Mouse (Mus musculus): ENCODE results near the gene Tox2.

Gene Tox2

GRCm38 (mm10) chr2:163253248-163254099 is 50.5 kb downstream of the Tox2 start:
- Histone ChIP-seq H3K9me3 (ENCODE audit: low read length) (no peaks in the 10 kb centered on the region), H3K27me3 (ENCODE audit: insufficient read depth, low read length) (no peaks in the 10 kb centered on the region), H3K36me3 (ENCODE audit: insufficient read depth, low read length) (no peaks in the 10 kb centered on the region), H3K4me3 (replicated peaks; ENCODE audit: low read length) (no peak overlapping the region), H3K4me1 (replicated peaks; ENCODE audit: low read depth, low read length) (peaks cover 2% of the 10 kb centered on the region; the same call in 1 of the 2 replicates)
- TF ChIP-seq NANOG (IDR thresholded peaks at IDR 0.05; ENCODE audit: borderline replicate concordance, low read length) (no peak), POU5F1 (IDR thresholded peaks at IDR 0.05; ENCODE audit: borderline replicate concordance, low read length) (no peak), CTCF (conservative IDR thresholded peaks at IDR 0.05; ENCODE audit: low read length) (no peak)

- no peaks in the 10 kb centered on the region for H3K36me3 ChIP-seq (ENCODE audit: insufficient read depth, low read length)
- no peak overlapping the region for H3K4me3 ChIP-seq (replicated peaks; ENCODE audit: low read length)
- H3K27me3 ChIP-seq (ENCODE audit: insufficient read depth, low read length): no peaks in the 10 kb centered on the region
- 0 out of 2 replicates have a peak, but pooled peaks cover 2% of the 10 kb centered on the region for H3K4me1 ChIP-seq (replicated peaks; ENCODE audit: low read depth, low read length)
- TF ChIP-seq POU5F1 (IDR thresholded peaks at IDR 0.05; ENCODE audit: borderline replicate concordance, low read length) (no peak), NANOG (IDR thresholded peaks at IDR 0.05; ENCODE audit: borderline replicate concordance, low read length) (no peak), CTCF (conservative IDR thresholded peaks at IDR 0.05; ENCODE audit: low read length) (no peak)
- H3K9me3 ChIP-seq (ENCODE audit: low read length): no peaks in the 10 kb centered on the region
Observed at GRCm38 (mm10) chr2:163254228-163254627, 51.3 kb downstream of the Tox2 start.

- TF ChIP-seq CTCF (conservative IDR thresholded peaks at IDR 0.05; ENCODE audit: low read length): no peak
- no peak for TF ChIP-seq POU5F1 (IDR thresholded peaks at IDR 0.05; ENCODE audit: borderline replicate concordance, low read length)
- no peak for TF ChIP-seq NANOG (IDR thresholded peaks at IDR 0.05; ENCODE audit: borderline replicate concordance, low read length)
- H3K36me3 ChIP-seq (ENCODE audit: insufficient read depth, low read length): no peaks in the 10 kb centered on the region
- H3K4me3 ChIP-seq (replicated peaks; ENCODE audit: low read length): no peak overlapping the region
- H3K27me3 ChIP-seq (ENCODE audit: insufficient read depth, low read length): peaks cover 3% of the 10 kb centered on the region; the same call in 1 of the 2 replicates
- H3K9me3 ChIP-seq (ENCODE audit: low read length): no peaks in the 10 kb centered on the region
- H3K4me1 ChIP-seq (replicated peaks; ENCODE audit: low read depth, low read length): peaks cover 16% of the 10 kb centered on the region; the same call in 1 of the 2 replicates
Observed at GRCm38 (mm10) chr2:163256765-163257164, 53.8 kb downstream of the Tox2 start.

GRCm38 (mm10) chr2:163261362-163262054 is 58.6 kb downstream of the Tox2 start:
- H3K36me3 ChIP-seq (ENCODE audit: insufficient read depth, low read length): no peaks in the 10 kb centered on the region
- no peaks in the 10 kb centered on the region; the same call in 1 of the 2 replicates for H3K9me3 ChIP-seq (ENCODE audit: low read length)
- H3K4me1 ChIP-seq (replicated peaks; ENCODE audit: low read depth, low read length): peaks cover 14% of the 10 kb centered on the region; the same call in 1 of the 2 replicates
- H3K4me3 ChIP-seq (replicated peaks; ENCODE audit: low read length): no peak overlapping the region
- peaks cover 3% of the 10 kb centered on the region; the same call in 1 of the 2 replicates for H3K27me3 ChIP-seq (ENCODE audit: insufficient read depth, low read length)
- TF ChIP-seq POU5F1 (IDR thresholded peaks at IDR 0.05; ENCODE audit: borderline replicate concordance, low read length): no peak
- TF ChIP-seq CTCF (conservative IDR thresholded peaks at IDR 0.05; ENCODE audit: low read length): no peak

GRCm38 (mm10) chr2:163262055-163262420 is 59.1 kb downstream of the Tox2 start:
- Histone ChIP-seq H3K9me3 (ENCODE audit: low read length) (no peaks in the 10 kb centered on the region; the same call in 1 of the 2 replicates), H3K4me3 (replicated peaks; ENCODE audit: low read length) (no peak overlapping the region), H3K4me1 (replicated peaks; ENCODE audit: low read depth, low read length) (peaks cover 14% of the 10 kb centered on the region; the same call in 1 of the 2 replicates), H3K36me3 (ENCODE audit: insufficient read depth, low read length) (no peaks in the 10 kb centered on the region), H3K27me3 (ENCODE audit: insufficient read depth, low read length) (peaks cover 3% of the 10 kb centered on the region; the same call in 1 of the 2 replicates)
- TF ChIP-seq NANOG (IDR thresholded peaks at IDR 0.05; ENCODE audit: borderline replicate concordance, low read length): no peak
- TF ChIP-seq POU5F1 (IDR thresholded peaks at IDR 0.05; ENCODE audit: borderline replicate concordance, low read length): no peak
- TF ChIP-seq CTCF (conservative IDR thresholded peaks at IDR 0.05; ENCODE audit: low read length): no peak

- Histone ChIP-seq H3K4me3 (replicated peaks; ENCODE audit: low read length) (no peak overlapping the region), H3K9me3 (ENCODE audit: low read length) (no peaks in the 10 kb centered on the region; the same call in 1 of the 2 replicates), H3K36me3 (ENCODE audit: insufficient read depth, low read length) (no peaks in the 10 kb centered on the region), H3K4me1 (replicated peaks; ENCODE audit: low read depth, low read length) (0 out of 2 replicates have a peak, but pooled peaks cover 3% of the 10 kb centered on the region), H3K27me3 (ENCODE audit: insufficient read depth, low read length) (no peaks in the 10 kb centered on the region)
- TF ChIP-seq POU5F1 (IDR thresholded peaks at IDR 0.05; ENCODE audit: borderline replicate concordance, low read length) (no peak), CTCF (conservative IDR thresholded peaks at IDR 0.05; ENCODE audit: low read length) (no peak), NANOG (IDR thresholded peaks at IDR 0.05; ENCODE audit: borderline replicate concordance, low read length) (no peak)
Observed at GRCm38 (mm10) chr2:163267097-163267496, 64.2 kb downstream of the Tox2 start.

GRCm38 (mm10) chr2:163271581-163272492 is 68.9 kb downstream of the Tox2 start:
- Histone ChIP-seq H3K36me3 (ENCODE audit: insufficient read depth, low read length) (no peaks in the 10 kb centered on the region), H3K4me3 (replicated peaks; ENCODE audit: low read length) (no peak overlapping the region), H3K4me1 (replicated peaks; ENCODE audit: low read depth, low read length) (0 out of 2 replicates have a peak, but pooled peaks cover 3% of the 10 kb centered on the region), H3K27me3 (ENCODE audit: insufficient read depth, low read length) (0 out of 2 replicates have a peak, but pooled peaks cover 6% of the 10 kb centered on the region), H3K9me3 (ENCODE audit: low read length) (no peaks in the 10 kb centered on the region)
- no peak for TF ChIP-seq POU5F1 (IDR thresholded peaks at IDR 0.05; ENCODE audit: borderline replicate concordance, low read length)

Data from E14TG2a.4 (cell line).